Mouse (Mus musculus) adrenal gland, adult 2 months (tissue): ENCODE data around the gene Gm20388. TPM values are rescaled to one million over a fixed set of nuclear protein-coding genes. Genes with fewer than 3 reads are reported as not detected.

ENCODE experiments used
- DNase-seq: peaks from one replicate; pipeline ENCODE4 v3.0.0; 2021
- polyA plus RNA-seq: library from polyadenylated mRNA; depleted of rRNA; stranded (reverse); fragments of >200 nt; gene quantifications from 2 replicates; pipeline ENCODE4 v1.2.3, GENCODE M21; 2012
- total RNA-seq, 2 experiments: library from RNA; stranded (reverse); gene quantifications; 2 replicates each; pipeline ENCODE4 v1.2.3; 2021

The Gm20388 gene
- total and polyA plus RNA-seq, 3 experiments, result 5.9 to 50.1 (median 9.9) TPM

- no peak for DNase-seq
Observed at GRCm38 (mm10) chr8:123759933-123760332, 3849.3 kb downstream of the Gm20388 start.

GRCm38 (mm10) chr8:123760579-123760978 is 3849.9 kb downstream of the Gm20388 start:
- DNase-seq, result no peak

- DNase-seq, result peak; percentile 78
Observed at GRCm38 (mm10) chr8:123761266-123761882, 3850.7 kb downstream of the Gm20388 start.

- no peak for DNase-seq
Observed at GRCm38 (mm10) chr8:123761883-123762270, 3851.2 kb downstream of the Gm20388 start.

GRCm38 (mm10) chr8:123763355-123763754 is 3852.7 kb downstream of the Gm20388 start:
- DNase-seq, result no peak

GRCm38 (mm10) chr8:123764671-123765070 is 3854.0 kb downstream of the Gm20388 start:
- no peak for DNase-seq

- DNase-seq, result no peak
Observed at GRCm38 (mm10) chr8:123766516-123766915, 3855.9 kb downstream of the Gm20388 start.

GRCm38 (mm10) chr8:123767874-123768273 is 3857.2 kb downstream of the Gm20388 start:
- no peak for DNase-seq

GRCm38 (mm10) chr8:123768492-123769356 is 3858.1 kb downstream of the Gm20388 start:
- DNase-seq, result peak; percentile 71

GRCm38 (mm10) chr8:123773468-123773867 is 3862.8 kb downstream of the Gm20388 start:
- no peak for DNase-seq

- no peak for DNase-seq
Observed at GRCm38 (mm10) chr8:123774491-123774890, 3863.8 kb downstream of the Gm20388 start.

- peak; percentile 65 for DNase-seq
Observed at GRCm38 (mm10) chr8:123777319-123777718, 3866.7 kb downstream of the Gm20388 start.

- no peak for DNase-seq
Observed at GRCm38 (mm10) chr8:123780471-123780870, 3869.8 kb downstream of the Gm20388 start.

GRCm38 (mm10) chr8:123781256-123781655 is 3870.6 kb downstream of the Gm20388 start:
- DNase-seq, result no peak

- DNase-seq, result peak; percentile 78
Observed at GRCm38 (mm10) chr8:123783525-123784249, 3873.0 kb downstream of the Gm20388 start.

GRCm38 (mm10) chr8:123786166-123786565 is 3875.5 kb downstream of the Gm20388 start:
- no peak for DNase-seq

GRCm38 (mm10) chr8:123786644-123787043 is 3876.0 kb downstream of the Gm20388 start:
- no peak for DNase-seq

GRCm38 (mm10) chr8:123787254-123787897 is 3876.7 kb downstream of the Gm20388 start:
- no peak for DNase-seq

- peak; percentile 70 for DNase-seq
Observed at GRCm38 (mm10) chr8:123788416-123789170, 3878.0 kb downstream of the Gm20388 start.

- DNase-seq, result no peak
Observed at GRCm38 (mm10) chr8:123789461-123789860, 3878.8 kb downstream of the Gm20388 start.

GRCm38 (mm10) chr8:123789970-123790369 is 3879.3 kb downstream of the Gm20388 start:
- DNase-seq, result peak; percentile 88
